Mouse (Mus musculus) forebrain, embryonic 15.5 days (tissue): ENCODE measurements at regions not wholly inside any gene's neighbourhood (a gene's known extent, or its start where the extent isn't known, plus 50 kb on each side); places are given as distances from the start of the nearest gene placed in this dataset.

Experiments used
- ATAC-seq: fragments of 200-750 bp; cut with Nextera tagmentation; replicated peaks from 2 replicates; pipeline ENCODE4 v1.8.0; 2017; ENCODE audit warnings: mild to moderate bottlenecking, moderate TSS enrichment, moderate library complexity
- H3K27ac ChIP-seq: fragments of 300-500 bp; sonication (generic); replicated peaks from 2 replicates; pipeline ENCODE4 v1.5.1; 2015; ENCODE audit warnings: mild to moderate bottlenecking, inconsistent platforms
- H3K27me3 ChIP-seq: fragments of 300-500 bp; sonication (generic); 2 replicates; pipeline ENCODE4 v1.6.1; 2015; ENCODE audit warnings: inconsistent platforms
- H3K36me3 ChIP-seq: fragments of 300-500 bp; sonication (generic); 2 replicates; pipeline ENCODE4 v1.6.1; 2015; ENCODE audit warnings: mild to moderate bottlenecking, inconsistent platforms
- H3K4me1 ChIP-seq: fragments of 300-500 bp; sonication (generic); 2 replicates; pipeline ENCODE4 v1.6.1; 2015; ENCODE audit warnings: inconsistent platforms
- H3K4me2 ChIP-seq: fragments of 300-500 bp; sonication (generic); replicated peaks from 2 replicates; pipeline ENCODE4 v1.6.1; 2015; ENCODE audit warnings: mild to moderate bottlenecking, inconsistent platforms
- H3K4me3 ChIP-seq: fragments of 300-500 bp; sonication (generic); 2 replicates; pipeline ENCODE4 v1.5.1; 2015; ENCODE audit warnings: mild to moderate bottlenecking, inconsistent platforms
- H3K9ac ChIP-seq: fragments of 300-500 bp; sonication (generic); replicated peaks from 2 replicates; pipeline ENCODE4 v1.6.1; 2015; ENCODE audit warnings: mild to moderate bottlenecking, inconsistent platforms
- H3K9me3 ChIP-seq: fragments of 300-500 bp; sonication (generic); 2 replicates; pipeline ENCODE4 v1.6.1; 2016; ENCODE audit warnings: inconsistent platforms
- WGBS: fragments of 180-500 bp; shearing (Covaris S2); methylation state at CpG from one replicate; pipeline ENCODE4 v1.1.7; 2015; ENCODE audit warnings: mixed read lengths; 5-methylcytosine and 5-hydroxymethylcytosine counted together

- ATAC-seq: no peak
- Histone ChIP-seq H3K36me3 (no peaks in the 10 kb centered on the region), H3K4me3 (no peak overlapping the region), H3K9me3 (no peaks in the 10 kb centered on the region), H3K4me2 (no peak overlapping the region), H3K4me1 (peaks cover 14% of the 10 kb centered on the region; the same call in 1 of the 2 replicates), H3K27ac (no peak overlapping the region), H3K9ac (no peak overlapping the region), H3K27me3 (no peaks in the 10 kb centered on the region)
- 5% methylated on average over 4 of the region's 4 CpGs for WGBS
Observed at GRCm38 (mm10) chr13:57236917-57237316, 341.1 kb upstream of the Trpc7 start.

DNA sequence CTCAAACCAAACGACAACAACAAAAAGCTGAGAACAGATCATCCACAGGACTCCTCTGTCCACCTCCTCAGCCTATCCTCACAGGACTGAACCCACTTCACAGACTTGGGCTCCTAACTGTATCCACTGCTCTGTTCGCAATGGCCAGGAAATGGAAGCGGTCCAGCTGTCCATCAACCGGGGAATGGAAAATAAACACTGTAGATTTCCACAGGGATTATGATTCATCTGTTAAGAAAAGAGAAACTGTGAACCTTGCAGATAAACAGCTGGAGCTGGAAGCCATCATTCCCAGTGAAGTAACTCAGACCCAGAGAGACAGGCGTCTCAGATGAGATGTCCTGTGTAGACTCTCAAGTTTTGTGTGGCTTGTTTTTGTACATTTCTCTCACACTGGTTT lies 340.4 kb upstream of the Trpc7 start:
- Histone ChIP-seq H3K4me1 (peaks cover 14% of the 10 kb centered on the region; the same call in 1 of the 2 replicates), H3K36me3 (no peaks in the 10 kb centered on the region), H3K4me2 (no peak overlapping the region), H3K4me3 (no peak overlapping the region), H3K9ac (no peak overlapping the region), H3K9me3 (no peaks in the 10 kb centered on the region), H3K27ac (no peak overlapping the region), H3K27me3 (no peaks in the 10 kb centered on the region)
- ATAC-seq: no peak
- WGBS: 80% methylated on average over 5 of the region's 5 CpGs

- WGBS: 94% methylated on average over 5 of the region's 5 CpGs
Observed at GRCm38 (mm10) chr13:57232906-57233305, 337.1 kb upstream of the Trpc7 start.

DNA sequence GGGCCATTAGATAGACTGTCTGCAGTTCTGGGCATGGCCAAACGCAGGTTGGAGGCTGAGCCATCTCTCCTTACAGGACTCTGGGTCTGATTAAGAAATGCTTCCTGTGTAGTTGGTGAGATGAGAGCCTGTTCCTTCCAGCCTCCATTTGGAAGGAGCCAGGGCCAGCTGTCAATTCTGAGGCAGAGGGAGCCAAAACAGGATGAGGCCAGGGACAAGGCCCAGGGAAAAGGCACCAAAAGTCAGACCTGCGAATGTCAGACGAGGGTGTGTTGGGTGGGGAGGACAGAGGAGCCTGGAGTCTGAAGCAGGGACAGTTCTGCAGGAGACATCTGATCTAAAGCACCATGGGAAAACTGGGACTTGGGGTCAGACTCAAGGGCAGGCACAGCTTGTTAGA lies 335.9 kb upstream of the Trpc7 start:
- Histone ChIP-seq H3K9ac (no peak overlapping the region), H3K4me3 (no peak overlapping the region), H3K27ac (no peak overlapping the region), H3K9me3 (no peaks in the 10 kb centered on the region), H3K4me1 (peaks cover 7% of the 10 kb centered on the region; the same call in 1 of the 2 replicates), H3K36me3 (no peaks in the 10 kb centered on the region), H3K4me2 (no peak overlapping the region), H3K27me3 (no peaks in the 10 kb centered on the region)
- 73% methylated on average over 3 of the region's 3 CpGs for WGBS
- no peak for ATAC-seq

More at GRCm38 (mm10) chr13:57232906-57233305, 337.1 kb upstream of the Trpc7 start:
- no peak overlapping the region for H3K9ac ChIP-seq
- H3K4me2 ChIP-seq: no peak overlapping the region
- H3K27me3 ChIP-seq: no peaks in the 10 kb centered on the region
- ATAC-seq: no peak
- no peak overlapping the region for H3K27ac ChIP-seq
- H3K9me3 ChIP-seq: no peaks in the 10 kb centered on the region
- H3K4me1 ChIP-seq: peaks cover 14% of the 10 kb centered on the region; the same call in 1 of the 2 replicates
- H3K36me3 ChIP-seq: no peaks in the 10 kb centered on the region
- no peak overlapping the region for H3K4me3 ChIP-seq

DNA sequence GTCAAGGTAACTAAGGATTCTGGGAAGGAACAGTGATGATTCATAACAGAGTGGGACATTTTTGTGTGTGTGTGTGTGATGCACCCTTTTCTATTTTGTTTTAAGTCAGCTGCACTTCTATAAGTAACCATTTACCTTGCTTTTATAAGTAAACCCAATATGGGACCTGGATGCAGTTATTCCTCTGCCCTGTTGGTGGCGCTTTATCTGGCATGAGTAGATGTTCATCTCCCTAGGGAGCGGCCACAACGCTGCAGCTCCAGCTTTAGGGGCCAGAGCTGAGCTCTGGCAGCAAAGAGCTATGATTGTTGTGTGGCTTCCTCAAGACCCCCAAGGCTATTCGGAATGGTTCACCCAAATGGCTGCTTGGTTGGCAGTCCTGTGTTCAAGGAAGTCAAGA lies 334.5 kb upstream of the Trpc7 start:
- no peak overlapping the region for H3K9ac ChIP-seq
- 55% methylated on average over 4 of the region's 4 CpGs for WGBS
- no peaks in the 10 kb centered on the region for H3K27me3 ChIP-seq
- H3K27ac ChIP-seq: no peak overlapping the region
- H3K4me2 ChIP-seq: no peak overlapping the region
- ATAC-seq: no peak
- H3K4me1 ChIP-seq: no peaks in the 10 kb centered on the region
- no peaks in the 10 kb centered on the region for H3K9me3 ChIP-seq
- no peak overlapping the region for H3K4me3 ChIP-seq
- no peaks in the 10 kb centered on the region for H3K36me3 ChIP-seq

DNA sequence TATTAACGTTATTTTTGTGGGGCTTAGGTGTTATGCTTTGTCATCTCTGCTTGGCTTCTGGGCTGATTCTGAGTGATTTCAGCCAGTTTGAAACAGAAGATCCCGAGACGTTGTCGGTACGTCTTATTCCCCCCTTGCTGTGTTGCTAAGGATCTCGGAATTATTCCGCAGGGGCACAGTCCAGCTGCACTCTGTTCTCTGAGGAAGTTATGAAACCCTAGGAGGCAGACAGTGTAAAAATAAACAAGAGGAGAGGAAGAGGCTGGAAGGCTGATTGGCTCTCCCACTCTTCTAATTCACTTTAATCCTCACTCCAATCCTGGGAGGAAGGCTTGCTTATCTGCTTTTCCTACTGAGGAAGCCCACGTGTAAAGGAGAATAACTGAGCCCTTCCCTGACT lies 325.3 kb upstream of the Trpc7 start:
- Histone ChIP-seq H3K4me2 (no peak overlapping the region), H3K4me1 (peaks cover 5% of the 10 kb centered on the region), H3K9ac (no peak overlapping the region), H3K27me3 (no peaks in the 10 kb centered on the region), H3K36me3 (no peaks in the 10 kb centered on the region), H3K4me3 (no peak overlapping the region), H3K9me3 (no peaks in the 10 kb centered on the region), H3K27ac (no peak overlapping the region)
- 66% methylated on average over 8 of the region's 8 CpGs for WGBS
- no peak for ATAC-seq

- no peaks in the 10 kb centered on the region for H3K27me3 ChIP-seq
- 9% methylated on average over 7 of the region's 7 CpGs for WGBS
Observed at GRCm38 (mm10) chr13:57216161-57216560, 320.4 kb upstream of the Trpc7 start.

GRCm38 (mm10) chr13:57212251-57212650 lies 316.5 kb upstream of the Trpc7 start:
- H3K4me1 ChIP-seq: peaks cover 10% of the 10 kb centered on the region
- no peaks in the 10 kb centered on the region for H3K36me3 ChIP-seq
- H3K27me3 ChIP-seq: no peaks in the 10 kb centered on the region
- ATAC-seq: no peak
- WGBS: 92% methylated on average over 1 of the region's 1 CpGs
- H3K9ac ChIP-seq: no peak overlapping the region
- no peaks in the 10 kb centered on the region for H3K9me3 ChIP-seq
- H3K27ac ChIP-seq: no peak overlapping the region
- no peak overlapping the region for H3K4me2 ChIP-seq
- no peak overlapping the region for H3K4me3 ChIP-seq

More at GRCm38 (mm10) chr13:57216161-57216560, 320.4 kb upstream of the Trpc7 start:
- H3K27ac ChIP-seq: no peak overlapping the region
- no peak overlapping the region for H3K4me2 ChIP-seq
- peaks cover 10% of the 10 kb centered on the region for H3K4me1 ChIP-seq
- no peaks in the 10 kb centered on the region for H3K9me3 ChIP-seq
- H3K9ac ChIP-seq: no peak overlapping the region
- no peak overlapping the region for H3K4me3 ChIP-seq
- no peak for ATAC-seq
- no peaks in the 10 kb centered on the region for H3K36me3 ChIP-seq

DNA sequence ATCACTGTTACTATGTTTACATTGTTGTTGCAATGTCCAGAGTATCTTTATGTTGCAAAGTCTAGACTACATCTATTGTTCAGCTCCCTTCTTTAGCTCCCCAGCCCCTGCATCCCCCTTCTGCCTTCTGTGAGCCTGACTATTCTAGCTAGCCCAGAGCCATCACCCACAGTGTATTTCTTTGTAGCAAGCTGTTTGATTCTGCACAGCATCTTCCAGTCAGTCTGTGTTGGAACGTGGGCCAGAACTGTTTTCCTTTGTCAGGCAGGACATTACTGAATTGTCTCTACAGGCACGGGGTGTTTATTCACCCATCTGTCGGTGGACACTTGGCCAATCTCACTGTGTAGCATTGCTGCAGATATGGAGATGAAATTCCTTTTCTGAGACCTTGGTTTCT lies 295.4 kb upstream of the Trpc7 start:
- ATAC-seq: no peak
- Histone ChIP-seq H3K4me3 (no peak overlapping the region), H3K9me3 (no peaks in the 10 kb centered on the region), H3K27ac (no peak overlapping the region), H3K9ac (no peak overlapping the region), H3K27me3 (no peaks in the 10 kb centered on the region), H3K4me1 (0 out of 2 replicates have a peak, but pooled peaks cover 3% of the 10 kb centered on the region), H3K4me2 (no peak overlapping the region), H3K36me3 (no peaks in the 10 kb centered on the region)
- 53% methylated on average over 3 of the region's 3 CpGs for WGBS

DNA sequence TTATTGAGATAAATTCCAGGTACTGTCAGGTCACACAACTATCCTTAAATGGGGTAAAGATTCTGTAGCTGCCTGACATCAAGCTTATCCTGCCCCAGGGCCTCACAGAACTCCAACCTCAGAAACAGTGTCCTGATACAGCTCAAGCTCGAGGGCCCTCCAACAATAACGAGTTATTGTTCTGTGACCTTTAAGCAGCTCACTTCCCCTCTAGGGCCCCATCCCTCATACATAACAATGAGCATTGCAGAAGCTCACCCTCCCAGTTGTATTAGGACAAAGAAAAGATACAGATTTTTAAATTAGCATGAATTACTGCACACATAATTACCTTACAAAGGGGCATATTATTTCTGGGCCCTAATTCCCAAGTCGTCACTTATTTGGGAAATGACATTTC lies 293.5 kb upstream of the Trpc7 start:
- H3K27me3 ChIP-seq: no peaks in the 10 kb centered on the region
- 0 out of 2 replicates have a peak, but pooled peaks cover 3% of the 10 kb centered on the region for H3K4me1 ChIP-seq
- H3K9me3 ChIP-seq: no peaks in the 10 kb centered on the region
- no peak overlapping the region for H3K27ac ChIP-seq
- H3K36me3 ChIP-seq: no peaks in the 10 kb centered on the region
- no peak overlapping the region for H3K4me3 ChIP-seq
- ATAC-seq: no peak
- WGBS: 20% methylated on average over 3 of the region's 3 CpGs
- H3K9ac ChIP-seq: no peak overlapping the region
- H3K4me2 ChIP-seq: no peak overlapping the region

GRCm38 (mm10) chr13:57186168-57186567 lies 290.4 kb upstream of the Trpc7 start:
- no peaks in the 10 kb centered on the region for H3K27me3 ChIP-seq
- H3K4me3 ChIP-seq: no peak overlapping the region
- no peak overlapping the region for H3K9ac ChIP-seq
- no peaks in the 10 kb centered on the region for H3K36me3 ChIP-seq
- H3K4me2 ChIP-seq: no peak overlapping the region
- no peak for ATAC-seq
- 88% methylated on average over 2 of the region's 2 CpGs for WGBS
- 0 out of 2 replicates have a peak, but pooled peaks cover under 1% of the 10 kb centered on the region for H3K4me1 ChIP-seq
- no peaks in the 10 kb centered on the region for H3K9me3 ChIP-seq
- no peak overlapping the region for H3K27ac ChIP-seq

DNA sequence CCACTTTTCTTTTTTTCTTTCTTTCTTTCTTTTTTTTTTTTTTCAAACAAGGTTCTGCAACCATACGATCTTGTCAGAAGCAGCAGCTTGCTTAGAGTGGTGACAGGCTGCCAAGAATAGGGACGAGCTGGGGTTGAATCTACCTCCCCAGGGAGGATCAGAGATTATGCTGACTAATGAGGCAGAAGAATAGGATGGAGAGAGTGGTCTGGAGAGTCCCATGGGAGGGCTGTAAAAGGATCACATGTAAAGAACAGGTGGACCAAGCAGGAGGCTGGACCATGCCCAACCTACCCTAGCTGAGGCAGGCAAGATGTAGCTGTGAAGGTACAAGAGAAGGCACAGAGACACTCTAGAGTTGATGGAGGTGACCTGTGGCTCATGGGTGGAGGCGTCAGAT lies 274.4 kb upstream of the Trpc7 start:
- Histone ChIP-seq H3K9ac (no peak overlapping the region), H3K4me3 (no peak overlapping the region), H3K4me1 (no peaks in the 10 kb centered on the region), H3K4me2 (no peak overlapping the region), H3K27ac (no peak overlapping the region), H3K27me3 (no peaks in the 10 kb centered on the region), H3K9me3 (no peaks in the 10 kb centered on the region), H3K36me3 (no peaks in the 10 kb centered on the region)
- no peak for ATAC-seq
- 53% methylated on average over 3 of the region's 3 CpGs for WGBS

DNA sequence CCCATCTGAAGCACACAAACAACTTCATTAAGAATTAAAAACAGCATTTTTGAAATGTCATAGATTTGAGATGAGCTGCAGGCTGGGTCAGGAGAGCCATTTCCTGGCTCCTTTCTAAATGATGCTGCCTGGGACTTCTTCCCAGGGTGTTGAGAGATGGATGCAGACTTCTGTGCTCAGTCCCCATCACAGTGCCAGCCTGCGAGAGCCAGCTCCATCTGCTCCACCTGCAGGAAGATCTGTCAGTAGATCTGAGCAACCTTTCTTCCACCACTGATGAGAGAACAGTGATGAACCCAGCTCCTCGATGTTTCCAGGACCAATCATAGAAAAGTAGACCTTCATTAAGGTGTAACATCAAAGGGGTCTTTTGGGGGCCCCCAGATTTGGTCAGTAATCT lies 273.8 kb upstream of the Trpc7 start:
- ATAC-seq: no peak
- no peak overlapping the region for H3K4me2 ChIP-seq
- H3K9ac ChIP-seq: no peak overlapping the region
- no peaks in the 10 kb centered on the region for H3K27me3 ChIP-seq
- H3K4me1 ChIP-seq: no peaks in the 10 kb centered on the region
- no peaks in the 10 kb centered on the region for H3K9me3 ChIP-seq
- no peak overlapping the region for H3K27ac ChIP-seq
- WGBS: 81% methylated on average over 2 of the region's 2 CpGs
- H3K36me3 ChIP-seq: no peaks in the 10 kb centered on the region
- no peak overlapping the region for H3K4me3 ChIP-seq
